Mouse (Mus musculus) midbrain, embryonic 14.5 days (tissue): ENCODE measurements around the gene Ntn1. TPM values are rescaled to one million over a fixed set of nuclear protein-coding genes. Genes with fewer than 3 reads are reported as not detected.

Experiments used
- ATAC-seq: fragments of 200-750 bp; cut with Nextera tagmentation; 2 replicates; pipeline ENCODE4 v1.8.0; 2017; ENCODE audit warnings: moderate number of reproducible peaks, moderate library complexity; ENCODE audit not compliant: low FRiP score, low TSS enrichment
- DNase-seq: peaks from one replicate; pipeline ENCODE4 v3.0.0-alpha.2; 2015
- H3K27ac ChIP-seq: fragments of 300-500 bp; sonication (generic); replicated peaks from 2 replicates; pipeline ENCODE4 v1.5.1; 2014; ENCODE audit warnings: mild to moderate bottlenecking, low read depth, low read length, moderate library complexity
- H3K27me3 ChIP-seq: fragments of 300-500 bp; sonication (generic); 2 replicates; pipeline ENCODE4 v1.6.1; 2014; ENCODE audit warnings: low read length, control low read depth, mixed read lengths; ENCODE audit not compliant: control insufficient read depth, insufficient read depth
- H3K36me3 ChIP-seq: fragments of 300-500 bp; sonication (generic); 2 replicates; pipeline ENCODE4 v1.6.1; 2014; ENCODE audit warnings: low read length, control low read depth; ENCODE audit not compliant: control insufficient read depth, insufficient read depth
- H3K4me1 ChIP-seq: fragments of 300-500 bp; sonication (generic); 2 replicates; pipeline ENCODE4 v1.6.1; 2014; ENCODE audit warnings: mild to moderate bottlenecking, antibody characterized with exemption, low read length, control low read depth; ENCODE audit not compliant: control insufficient read depth, insufficient read depth
- H3K4me2 ChIP-seq: fragments of 300-500 bp; sonication (generic); 2 replicates; pipeline ENCODE4 v1.6.1; 2014; ENCODE audit warnings: mild to moderate bottlenecking, low read length, moderate library complexity
- H3K4me3 ChIP-seq: fragments of 300-500 bp; sonication (generic); replicated peaks from 2 replicates; pipeline ENCODE4 v1.5.1; 2014; ENCODE audit warnings: low read depth, low read length
- H3K9ac ChIP-seq: fragments of 300-500 bp; sonication (generic); replicated peaks from 2 replicates; pipeline ENCODE4 v1.6.1; 2014; ENCODE audit warnings: mild to moderate bottlenecking, low read length, moderate library complexity
- H3K9me3 ChIP-seq: fragments of 300-500 bp; sonication (generic); 2 replicates; pipeline ENCODE4 v1.6.1; 2016; ENCODE audit warnings: low read length, control low read depth, mixed read lengths; ENCODE audit not compliant: control insufficient read depth
- WGBS: fragments of 180-500 bp; shearing (Covaris S2); extraction: QIAGEN DNeasy Blood & Tissue Kit; methylation state at CpG from one replicate; pipeline ENCODE4 v1.1.7; 2014; 5-methylcytosine and 5-hydroxymethylcytosine counted together
- polyA plus RNA-seq: library from polyadenylated mRNA; unstranded; fragments of >200 nt; fragmentation: Nextera tagmentation; extraction: Ambion mirVana; gene quantifications from 2 replicates; pipeline ENCODE4 v1.2.1, GENCODE M21; 2014

The Ntn1 gene
- 8.4 and 12.3 TPM in 2 replicates for polyA plus RNA-seq

DNA sequence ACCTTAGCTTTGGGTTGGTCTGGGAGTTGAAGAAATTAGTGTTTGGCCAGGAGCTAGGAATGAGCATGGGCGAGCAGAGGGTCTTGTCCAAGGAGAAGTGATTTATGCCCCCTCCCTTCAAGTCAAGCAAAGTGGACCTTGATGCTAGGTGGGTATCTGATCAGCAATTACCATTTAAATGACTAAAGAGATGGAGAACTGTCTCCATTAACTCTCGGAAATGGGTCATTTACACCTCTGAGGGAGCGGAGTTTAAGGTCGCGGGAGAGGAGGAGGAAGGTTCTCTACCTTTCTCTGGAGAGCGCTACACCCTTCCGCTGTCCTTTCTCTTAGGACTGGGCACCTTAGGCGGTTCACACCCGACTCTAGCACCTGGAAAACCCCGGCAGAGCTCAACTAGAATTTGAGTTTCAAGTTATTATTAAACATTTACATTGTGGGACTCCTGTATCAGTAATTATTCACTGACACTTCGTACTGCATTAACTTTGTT lies at the start of gene Ntn1:
TSS of gene Ntn1 (minus strand) at position 97 of the 493 bp plus-strand sequence.
- DNase-seq (no peak), ATAC-seq (no peak)
- H3K4me3 ChIP-seq = peak within 1 kb of the TSS; percentile 47
- H3K9me3 ChIP-seq = no peaks in the 10 kb centered on the region
- WGBS = 9% methylated on average over 11 of the region's 11 CpGs
- peak within 1 kb of the TSS; percentile 57 for H3K9ac ChIP-seq
- H3K36me3 ChIP-seq = no peaks in the 10 kb centered on the region
- H3K27me3 ChIP-seq = peaks cover 66% of the 10 kb centered on the region
- peak within 1 kb of the TSS; percentile 63 for H3K27ac ChIP-seq
- H3K4me2 ChIP-seq = peak within 1 kb of the TSS; percentile 92
- H3K4me1 ChIP-seq = peaks cover 11% of the 10 kb centered on the region; the same call in 1 of the 2 replicates

GRCm38 (mm10) chr11:68448356-68448755 lies 47.7 kb upstream of the Ntn1 start:
- ATAC-seq = no peak
- no peak overlapping the region for H3K4me2 ChIP-seq
- no peak overlapping the region for H3K27ac ChIP-seq
- 86% methylated on average over 7 of the region's 7 CpGs for WGBS
- no peak for DNase-seq
- H3K9me3 ChIP-seq = no peaks in the 10 kb centered on the region
- peaks cover 7% of the 10 kb centered on the region; the same call in 1 of the 2 replicates for H3K4me1 ChIP-seq
- H3K9ac ChIP-seq = no peak overlapping the region
- no peaks in the 10 kb centered on the region for H3K36me3 ChIP-seq
- no peak overlapping the region for H3K4me3 ChIP-seq
- no peaks in the 10 kb centered on the region for H3K27me3 ChIP-seq

DNA sequence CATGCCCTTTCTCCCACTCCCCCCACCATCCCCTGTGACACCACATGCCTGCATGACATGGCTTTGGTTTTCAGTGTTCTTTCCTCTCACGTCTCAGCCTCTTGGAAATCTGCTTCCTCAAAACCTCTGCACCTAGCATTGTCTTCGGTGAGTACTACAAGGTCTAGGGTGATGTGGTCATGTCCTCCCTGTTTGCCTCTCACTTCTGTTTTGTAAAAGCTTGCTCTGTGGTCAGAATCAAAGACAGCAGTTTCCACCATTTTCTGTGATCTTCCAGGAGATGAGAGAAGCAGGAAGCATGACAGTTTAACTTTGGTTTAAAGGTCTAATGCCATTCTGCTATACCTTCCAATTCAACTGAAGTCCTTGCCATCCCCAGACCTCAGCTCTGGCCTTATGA lies 46.6 kb upstream of the Ntn1 start:
- Histone ChIP-seq H3K4me1 (peaks cover 7% of the 10 kb centered on the region; the same call in 1 of the 2 replicates), H3K9me3 (no peaks in the 10 kb centered on the region), H3K9ac (no peak overlapping the region), H3K27me3 (no peaks in the 10 kb centered on the region), H3K4me3 (no peak overlapping the region), H3K36me3 (no peaks in the 10 kb centered on the region), H3K27ac (no peak overlapping the region), H3K4me2 (no peak overlapping the region)
- WGBS = 87% methylated on average over 2 of the region's 2 CpGs
- DNase-seq (no peak), ATAC-seq (no peak)

DNA sequence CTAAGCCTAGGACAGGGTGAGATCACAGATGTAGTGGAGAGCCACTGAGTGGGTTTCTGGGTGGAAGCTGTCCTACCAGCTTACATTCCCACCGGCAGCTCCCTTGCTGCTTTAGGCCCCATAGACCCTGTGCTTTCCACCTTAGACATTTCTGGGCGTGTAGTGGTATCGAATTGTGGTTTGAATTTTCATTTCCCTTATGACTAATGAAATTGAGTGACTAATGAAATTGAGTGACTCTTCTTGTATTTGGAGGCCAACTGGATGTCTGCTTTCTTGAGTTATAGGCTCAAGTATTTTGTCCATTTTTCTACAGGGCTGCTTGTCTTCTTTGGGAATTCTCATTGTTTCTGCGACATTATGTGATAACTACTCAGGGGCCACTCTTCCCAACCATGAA lies 45.9 kb upstream of the Ntn1 start:
- no peak overlapping the region for H3K4me3 ChIP-seq
- no peak for ATAC-seq
- no peak overlapping the region for H3K27ac ChIP-seq
- H3K4me1 ChIP-seq = peaks cover 7% of the 10 kb centered on the region; the same call in 1 of the 2 replicates
- H3K9me3 ChIP-seq = no peaks in the 10 kb centered on the region
- 93% methylated on average over 4 of the region's 4 CpGs for WGBS
- H3K27me3 ChIP-seq = no peaks in the 10 kb centered on the region
- H3K36me3 ChIP-seq = no peaks in the 10 kb centered on the region
- H3K9ac ChIP-seq = no peak overlapping the region
- H3K4me2 ChIP-seq = no peak overlapping the region
- DNase-seq = no peak

DNA sequence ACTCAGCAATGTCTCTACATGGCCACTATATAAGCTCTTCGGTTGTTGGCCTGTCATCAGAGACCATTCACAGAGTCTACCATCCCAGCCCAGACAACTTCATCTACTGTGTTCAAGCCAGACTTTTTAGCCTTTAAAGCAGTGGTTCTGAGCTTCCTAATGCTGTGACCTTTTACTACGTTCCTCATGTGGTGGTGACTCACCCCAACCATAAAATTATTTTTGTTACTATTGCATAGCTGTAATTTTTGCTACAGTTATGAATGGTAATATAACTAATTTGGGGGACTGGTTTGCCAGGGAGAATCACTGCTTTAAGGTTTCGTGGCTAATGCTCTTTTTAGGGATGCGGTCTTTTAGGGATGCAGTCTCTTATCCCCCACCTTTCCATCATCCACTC lies 45.3 kb upstream of the Ntn1 start:
- no peak overlapping the region for H3K4me3 ChIP-seq
- no peaks in the 10 kb centered on the region for H3K36me3 ChIP-seq
- H3K27ac ChIP-seq = no peak overlapping the region
- no peak overlapping the region for H3K4me2 ChIP-seq
- no peaks in the 10 kb centered on the region for H3K9me3 ChIP-seq
- 93% methylated on average over 4 of the region's 4 CpGs for WGBS
- DNase-seq = no peak
- no peaks in the 10 kb centered on the region for H3K27me3 ChIP-seq
- no peak for ATAC-seq
- peaks cover 4% of the 10 kb centered on the region; the same call in 1 of the 2 replicates for H3K4me1 ChIP-seq
- H3K9ac ChIP-seq = no peak overlapping the region

DNA sequence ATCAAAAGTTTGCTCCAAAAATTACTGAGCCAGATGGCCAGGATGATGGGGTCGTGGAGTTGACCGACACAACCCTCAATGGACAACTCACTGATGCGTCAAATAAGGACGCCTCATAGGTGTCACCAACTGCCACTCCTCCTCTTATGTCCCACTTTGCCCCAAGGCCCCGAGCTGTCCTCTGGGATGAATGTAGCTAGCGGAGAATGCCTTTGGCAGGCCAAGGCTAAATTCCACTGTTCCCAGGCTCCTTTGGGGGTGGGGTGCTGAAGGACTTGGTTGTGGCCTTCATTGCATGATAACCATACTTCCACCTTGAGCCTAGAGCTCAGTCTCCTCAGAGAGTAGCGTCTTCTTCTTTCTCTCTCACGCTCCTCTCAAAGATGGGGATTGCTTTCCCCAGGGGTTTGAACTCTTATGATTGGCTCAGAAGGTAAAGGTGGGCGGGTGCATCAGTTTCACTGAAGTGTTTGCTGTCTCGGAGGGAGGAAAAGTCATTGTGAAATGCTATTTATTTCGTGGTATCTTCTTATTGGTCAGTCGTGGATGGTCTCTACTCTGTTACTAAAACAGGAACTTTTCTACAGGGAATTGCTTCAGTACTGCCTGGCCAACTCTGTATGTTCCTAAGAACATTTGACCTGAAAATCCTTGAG lies 42.5 kb upstream of the Ntn1 start:
- no peak overlapping the region for H3K27ac ChIP-seq
- DNase-seq = no peak
- no peak overlapping the region for H3K4me3 ChIP-seq
- 82% methylated on average over 12 of the region's 12 CpGs for WGBS
- H3K9me3 ChIP-seq = no peaks in the 10 kb centered on the region
- no peak for ATAC-seq
- H3K4me1 ChIP-seq = no peaks in the 10 kb centered on the region
- no peak overlapping the region for H3K4me2 ChIP-seq
- no peaks in the 10 kb centered on the region for H3K36me3 ChIP-seq
- no peak overlapping the region for H3K9ac ChIP-seq
- H3K27me3 ChIP-seq = no peaks in the 10 kb centered on the region

DNA sequence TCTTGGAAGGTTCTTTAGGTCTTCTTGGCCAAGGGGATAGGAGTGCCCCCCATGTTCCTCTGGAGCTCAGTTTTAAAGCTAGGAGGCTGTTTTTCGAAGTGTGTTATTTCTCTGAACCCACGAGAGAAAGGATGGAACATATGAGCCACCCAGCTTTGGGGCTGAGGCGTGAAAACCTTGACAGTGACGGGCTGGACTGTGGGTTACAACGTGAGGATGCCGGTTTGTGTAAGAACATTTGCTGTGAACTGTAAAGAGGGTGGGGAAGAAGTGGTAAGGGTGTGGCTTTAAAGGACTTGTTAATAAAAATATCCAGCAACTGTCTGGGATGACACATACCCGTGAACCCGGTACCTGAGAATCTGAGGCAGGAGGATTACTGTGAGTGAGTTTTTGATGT lies 41.7 kb upstream of the Ntn1 start:
- Histone ChIP-seq H3K4me1 (no peaks in the 10 kb centered on the region), H3K36me3 (no peaks in the 10 kb centered on the region), H3K9me3 (no peaks in the 10 kb centered on the region), H3K27me3 (no peaks in the 10 kb centered on the region), H3K27ac (no peak overlapping the region), H3K9ac (no peak overlapping the region), H3K4me2 (no peak overlapping the region), H3K4me3 (no peak overlapping the region)
- 93% methylated on average over 8 of the region's 8 CpGs for WGBS
- no peak for ATAC-seq
- DNase-seq = no peak

DNA sequence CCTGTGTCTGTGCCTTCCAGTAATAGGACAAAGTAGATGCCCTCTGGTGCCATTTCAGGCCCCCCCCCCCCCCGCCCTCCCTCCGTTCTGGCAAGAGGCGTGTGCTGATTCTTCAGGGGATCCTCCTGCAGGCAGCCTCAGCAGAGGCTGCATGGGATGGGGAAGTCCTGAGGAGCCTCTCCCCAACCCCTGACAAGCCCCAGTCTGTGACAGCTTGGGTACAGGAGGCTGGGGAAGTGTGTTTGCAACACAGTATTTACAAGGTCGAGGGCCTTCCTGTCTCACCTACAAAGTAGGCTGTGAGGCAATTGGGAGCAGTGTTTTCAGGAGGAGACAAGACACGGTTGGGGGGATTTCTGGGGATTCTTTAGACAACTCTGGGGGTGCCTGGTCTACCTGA lies 40.3 kb upstream of the Ntn1 start:
- 77% methylated on average over 5 of the region's 5 CpGs for WGBS

GRCm38 (mm10) chr11:68440100-68440499 lies 39.5 kb upstream of the Ntn1 start:
- H3K9me3 ChIP-seq = no peaks in the 10 kb centered on the region
- H3K36me3 ChIP-seq = no peaks in the 10 kb centered on the region
- no peak overlapping the region for H3K4me2 ChIP-seq
- no peak overlapping the region for H3K27ac ChIP-seq
- no peak for DNase-seq
- no peaks in the 10 kb centered on the region for H3K27me3 ChIP-seq
- no peak overlapping the region for H3K9ac ChIP-seq
- 83% methylated on average over 9 of the region's 9 CpGs for WGBS
- H3K4me1 ChIP-seq = no peaks in the 10 kb centered on the region
- no peak overlapping the region for H3K4me3 ChIP-seq
- ATAC-seq = no peak

More for the DNA sequence above, 40.3 kb upstream of the Ntn1 start:
- H3K4me3 ChIP-seq = no peak overlapping the region
- no peak overlapping the region for H3K9ac ChIP-seq
- no peaks in the 10 kb centered on the region for H3K9me3 ChIP-seq
- no peak overlapping the region for H3K4me2 ChIP-seq
- ATAC-seq = no peak
- no peak for DNase-seq
- no peak overlapping the region for H3K27ac ChIP-seq
- H3K4me1 ChIP-seq = no peaks in the 10 kb centered on the region
- no peaks in the 10 kb centered on the region for H3K27me3 ChIP-seq
- H3K36me3 ChIP-seq = no peaks in the 10 kb centered on the region
